Mouse (Mus musculus): ENCODE results near the gene Ovgp1.
"Not testable (repeated sequence)": the region's sequence is repeated elsewhere in the genome, so short reads cannot be mapped to it uniquely, and the experiment has no call there.

The Ovgp1 gene

DNA sequence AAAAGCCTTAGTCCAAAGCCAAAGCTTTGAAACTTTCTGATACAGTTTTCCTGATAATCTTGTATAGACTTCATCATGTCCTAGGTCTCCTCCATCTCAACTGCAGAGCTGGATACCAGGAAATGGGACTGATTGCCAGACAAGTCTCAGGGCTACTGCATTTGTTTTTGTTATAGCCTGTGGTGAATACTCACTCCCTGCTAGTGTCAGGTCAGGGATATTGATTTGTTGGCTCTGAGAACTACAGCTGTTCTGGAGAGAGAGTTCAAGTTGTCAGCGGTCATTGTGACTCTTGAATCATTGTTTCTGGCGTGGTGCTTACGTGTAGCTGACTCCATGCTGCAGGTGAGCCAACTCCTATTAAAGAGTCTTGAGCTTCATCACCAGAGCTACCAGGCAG, at the start of gene Ovgp1:
Gene Ovgp1, plus strand, starts transcription at position 301 of the 400 bp plus-strand sequence.
- DNase-seq: no peak

DNA sequence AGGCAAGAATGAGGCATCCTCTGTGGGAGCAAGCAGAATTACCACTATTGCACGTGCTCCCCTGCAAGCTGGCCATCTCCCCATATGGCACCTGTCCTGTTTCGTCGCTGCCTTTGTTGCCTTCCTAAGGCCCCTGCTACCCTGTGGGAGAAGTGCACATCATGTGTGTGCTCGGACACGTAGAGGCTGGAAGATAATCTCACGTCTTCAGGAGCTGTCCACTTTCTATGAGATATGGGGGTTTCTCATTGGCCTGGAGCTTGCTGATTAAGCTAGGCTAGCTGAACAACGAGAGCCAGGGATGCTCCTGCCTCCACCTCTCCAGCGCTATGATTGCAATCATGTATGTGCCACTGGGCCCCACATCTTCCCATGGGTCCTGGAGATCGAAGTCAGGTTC, 48.9 kb upstream of the Ovgp1 start:
- no peak for DNase-seq

DNA sequence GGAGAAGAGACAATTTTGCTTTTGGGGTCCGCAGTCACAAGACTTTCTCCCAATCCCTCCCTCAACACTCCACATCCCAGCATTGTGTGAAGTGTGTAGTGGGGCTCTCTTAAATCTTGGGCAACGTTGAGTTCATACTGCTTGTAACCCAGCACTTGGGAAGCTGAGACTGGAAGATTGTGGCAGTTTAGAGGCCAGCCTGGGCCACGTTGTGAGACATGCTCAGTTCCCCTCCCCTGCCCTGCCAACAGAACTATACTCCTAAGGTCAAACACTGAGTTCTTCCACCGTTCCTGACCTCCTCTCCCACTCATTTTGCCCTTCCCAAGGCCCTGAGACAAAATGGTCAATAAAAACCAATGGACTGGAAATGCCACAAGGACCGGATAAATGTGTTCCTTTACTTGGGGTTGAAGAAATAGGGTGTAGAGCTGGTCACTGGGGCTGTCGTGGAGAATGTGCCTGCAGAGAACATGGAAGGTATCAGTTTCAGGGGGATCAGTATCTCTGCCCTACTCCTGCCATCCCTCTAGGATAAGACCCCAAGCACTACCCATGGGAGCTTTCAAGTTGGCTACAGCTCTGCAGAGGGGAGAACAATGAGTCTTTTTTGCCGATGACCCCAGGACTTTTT, 45.8 kb upstream of the Ovgp1 start:
- DNase-seq: no peak

GRCm38 (mm10) chr3:105928195-105928569, 45.3 kb upstream of the Ovgp1 start:
- DNase-seq: no peak

DNA sequence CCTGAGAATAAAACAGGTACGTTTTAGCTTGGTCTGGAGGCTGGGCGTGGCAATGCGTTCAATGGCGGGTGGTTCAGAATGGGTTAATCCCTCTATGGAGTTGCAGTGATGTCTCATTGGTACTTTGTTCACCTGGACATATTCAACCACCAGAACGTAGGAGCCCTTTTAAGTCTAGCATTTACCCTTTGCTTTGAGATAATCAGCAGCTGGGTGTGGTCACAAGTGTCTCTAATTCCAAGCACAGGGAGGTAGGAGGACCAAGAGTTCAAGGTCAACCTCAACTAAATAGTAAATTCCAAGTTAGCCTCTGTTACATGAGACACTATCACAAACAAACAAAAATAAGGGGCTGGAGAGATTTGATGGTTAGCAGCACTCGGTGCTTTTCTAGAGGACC, 44.7 kb upstream of the Ovgp1 start:
- no peak for DNase-seq

GRCm38 (mm10) chr3:105929821-105930220, 43.7 kb upstream of the Ovgp1 start:
- no peak for DNase-seq

- DNase-seq: no peak
These were observed 42.4 kb upstream of the Ovgp1 start for GRCm38 (mm10) chr3:105931095-105931494.

GRCm38 (mm10) chr3:105932240-105933071, 41.1 kb upstream of the Ovgp1 start, which contains the start of gene I830077J02Rik:
TSS of gene I830077J02Rik (minus strand) at chr3:105932664.
- DNase-seq: no peak

DNA sequence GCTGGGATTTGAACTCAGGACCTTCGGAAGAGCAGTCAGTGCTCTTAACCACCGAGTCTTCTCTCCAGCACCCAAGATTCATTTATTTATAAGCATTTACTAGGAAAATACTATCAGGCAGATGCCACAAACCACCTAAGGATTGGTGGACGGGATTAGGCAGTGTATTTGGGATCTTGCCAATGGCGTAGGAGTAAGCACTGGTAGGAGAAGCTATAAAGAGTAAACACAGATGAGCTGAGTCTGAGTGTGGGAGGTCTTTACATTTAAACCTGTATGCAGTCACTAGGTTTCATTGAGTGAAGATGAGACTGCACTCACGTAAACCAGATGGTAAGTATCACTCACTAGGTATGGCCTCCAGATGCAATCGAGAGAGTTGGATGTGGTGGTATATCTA, 39.6 kb upstream of the Ovgp1 start:
- DNase-seq: no peak

- DNase-seq: peak in 1 of 2 experiments; percentile 40
These were observed 38.5 kb upstream of the Ovgp1 start for GRCm38 (mm10) chr3:105935033-105935432.

GRCm38 (mm10) chr3:105936111-105936510, 37.4 kb upstream of the Ovgp1 start:
- DNase-seq: no peak

GRCm38 (mm10) chr3:105951348-105951747, 22.2 kb upstream of the Ovgp1 start:
- no peak for DNase-seq

- no peak for DNase-seq
These were observed 16.3 kb upstream of the Ovgp1 start for GRCm38 (mm10) chr3:105957235-105957634.

DNA sequence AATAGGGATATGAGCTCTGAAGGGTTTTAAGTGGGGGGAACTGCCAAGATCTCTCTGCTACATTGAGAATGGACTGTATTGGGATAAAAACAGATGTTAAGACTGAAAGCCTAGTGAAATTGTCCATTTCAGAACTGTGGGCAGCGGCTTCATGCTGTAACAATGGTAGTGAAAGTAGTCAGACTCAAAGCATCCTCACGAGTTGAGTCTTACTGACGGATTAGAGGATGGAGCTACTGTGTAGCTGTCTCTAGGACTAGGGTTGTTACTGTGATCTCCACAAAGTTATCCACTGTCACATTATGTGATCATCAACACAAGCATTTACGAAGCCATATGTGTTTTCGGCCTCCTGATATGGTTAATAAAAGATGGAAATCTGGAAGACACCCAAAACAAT, 15.3 kb upstream of the Ovgp1 start:
- DNase-seq: no peak

DNA sequence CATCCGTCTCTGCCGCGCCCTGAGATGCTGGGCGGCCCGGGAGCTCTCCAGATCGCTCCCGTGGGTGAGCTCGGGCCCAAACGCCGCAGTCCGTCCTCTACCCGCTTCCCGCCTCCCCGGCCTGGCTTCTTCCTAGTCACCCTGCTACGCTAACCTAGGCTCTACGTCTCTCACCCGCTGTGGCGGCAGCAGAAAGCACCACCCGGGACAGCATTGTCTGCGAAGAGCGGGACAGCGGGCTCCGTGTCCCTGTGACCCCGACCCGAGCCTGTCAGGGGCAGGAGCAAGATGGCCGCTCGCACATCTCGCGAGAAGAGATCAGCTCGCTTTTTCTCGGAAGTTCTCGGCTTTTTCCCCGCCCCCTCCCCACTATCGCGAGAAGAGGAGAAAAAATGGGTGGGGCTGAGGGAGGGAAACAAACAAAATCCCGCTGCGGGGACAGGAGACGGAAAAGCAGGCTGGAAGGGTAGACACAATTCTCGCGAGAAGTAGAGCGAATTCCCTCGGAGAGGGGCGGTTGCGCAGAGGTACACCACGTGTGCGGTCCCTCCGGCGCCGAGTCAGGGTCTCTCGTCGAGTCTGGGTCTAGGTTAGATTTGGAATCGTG, 14.4 kb upstream of the Ovgp1 start, which contains the start of gene Wdr77:
Gene Wdr77, plus strand, starts transcription at position 396 of the 607 bp plus-strand sequence.
- peak; percentile 97 for DNase-seq

GRCm38 (mm10) chr3:105959585-105959984, 13.9 kb upstream of the Ovgp1 start:
- no peak for DNase-seq

DNA sequence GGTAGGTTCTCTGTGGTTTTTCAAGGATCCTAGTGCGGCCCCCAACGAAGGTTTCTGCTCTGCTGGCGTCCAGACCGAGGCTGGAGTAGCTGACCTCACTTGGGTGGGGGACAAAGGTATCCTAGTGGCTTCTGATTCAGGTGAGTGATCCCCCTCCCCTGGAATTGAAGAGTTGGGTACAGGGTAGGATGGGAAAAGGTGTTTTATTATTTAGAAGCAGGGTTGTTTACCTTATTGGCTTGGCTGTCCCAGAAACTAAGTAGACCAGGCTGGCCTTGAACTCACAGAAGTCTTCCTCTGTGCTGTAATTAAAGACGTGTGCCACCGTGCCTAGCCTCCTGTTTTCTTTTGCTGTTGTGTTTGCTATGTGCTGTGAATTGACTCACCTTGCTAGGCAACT, 13.5 kb upstream of the Ovgp1 start, which contains the start of gene Atp5f1:
Gene Atp5f1, minus strand, starts transcription at position 101 of the 400 bp plus-strand sequence.
- DNase-seq: no peak

DNA sequence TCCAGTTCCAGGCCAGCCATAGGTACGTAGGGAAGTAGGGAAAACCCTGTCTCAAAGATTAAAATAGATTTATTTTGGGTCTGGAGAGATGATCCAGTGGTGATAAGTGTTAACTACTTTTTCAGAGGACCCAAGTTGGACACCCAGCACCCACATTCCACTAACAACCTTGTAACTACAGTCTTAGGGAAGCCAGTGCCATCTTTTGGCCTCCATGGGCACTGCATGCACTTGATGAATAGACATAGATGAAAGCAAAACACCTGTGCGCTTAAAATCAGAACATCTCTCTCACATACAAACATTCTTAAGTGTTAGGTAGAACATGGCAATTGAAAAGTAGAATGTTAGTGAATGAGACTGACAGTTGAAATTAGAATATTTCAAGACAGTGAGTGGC, 12.8 kb upstream of the Ovgp1 start:
- DNase-seq: no peak

GRCm38 (mm10) chr3:105971831-105972446, 1.6 kb upstream of the Ovgp1 start:
- DNase-seq: no peak

GRCm38 (mm10) chr3:105974174-105974573, 663 bp downstream of the Ovgp1 start:
- no peak for DNase-seq

- DNase-seq: not testable (repeated sequence)
These were observed 16.1 kb downstream of the Ovgp1 start for GRCm38 (mm10) chr3:105989611-105990010.

- DNase-seq: peak; percentile 30 to 65
These were observed 18.3 kb downstream of the Ovgp1 start for GRCm38 (mm10) chr3:105991653-105992283.

DNA sequence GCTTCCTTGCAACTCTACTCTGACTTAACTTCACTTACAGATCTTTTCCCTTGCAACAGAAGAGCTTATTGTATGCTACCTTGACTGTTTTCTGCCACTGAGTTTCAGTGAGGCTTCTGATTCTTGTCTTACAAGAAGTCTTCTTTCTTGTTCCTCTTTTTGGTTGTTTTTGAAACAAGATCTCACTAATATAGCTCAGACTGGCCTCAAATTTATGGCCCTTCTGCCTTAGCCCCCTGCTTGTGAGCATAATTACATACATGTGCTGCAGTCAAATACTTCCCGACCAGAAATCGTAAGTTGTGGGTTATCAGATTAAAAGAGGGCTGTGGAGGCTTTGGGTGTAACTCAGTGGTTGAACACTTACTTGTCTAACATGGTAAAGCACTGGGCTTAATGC, 21.2 kb downstream of the Ovgp1 start:
- DNase-seq: no peak

Data from cerebellum, postnatal 25 days (tissue).